Mouse (Mus musculus): ENCODE measurements at regions not wholly inside any gene's neighbourhood (a gene's known extent, or its start where the extent isn't known, plus 50 kb on each side); places are given as distances from the start of the nearest gene placed in this dataset.
A peak's percentile ranks its signal among the peaks of the same experiment; 100 is the strongest.

GRCm38 (mm10) chr1:194148416-194149364, 469.3 kb upstream of the Plxna2 start:
- no peak overlapping the region for H3K4me2 ChIP-seq (replicated peaks)
- no peak overlapping the region for H3K4me3 ChIP-seq
- H3K36me3 ChIP-seq = no peaks in the 10 kb centered on the region
- no peak overlapping the region for H3K27ac ChIP-seq (replicated peaks)
- no peak for ATAC-seq (ENCODE audit: low FRiP score, low read depth)
- 83% methylated on average over 11 of the region's 11 CpGs for WGBS
- H3K9me3 ChIP-seq = no peaks in the 10 kb centered on the region
- H3K9ac ChIP-seq (replicated peaks) = no peak overlapping the region
- no peaks in the 10 kb centered on the region for H3K27me3 ChIP-seq
- 0 out of 2 replicates have a peak, but pooled peaks cover 3% of the 10 kb centered on the region for H3K4me1 ChIP-seq

- Histone ChIP-seq H3K4me1 (no peaks in the 10 kb centered on the region), H3K9me3 (no peaks in the 10 kb centered on the region), H3K4me3 (no peak overlapping the region), H3K36me3 (no peaks in the 10 kb centered on the region), H3K4me2 (replicated peaks) (no peak overlapping the region), H3K27ac (replicated peaks) (no peak overlapping the region), H3K9ac (replicated peaks) (no peak overlapping the region), H3K27me3 (no peaks in the 10 kb centered on the region)
- ATAC-seq (ENCODE audit: low FRiP score, low read depth) = no peak
- WGBS = 78% methylated on average over 4 of the region's 4 CpGs
Observed at GRCm38 (mm10) chr1:194117631-194118360, 500.2 kb upstream of the Plxna2 start.

- H3K4me2 ChIP-seq (replicated peaks) = no peak overlapping the region
- 0 out of 2 replicates have a peak, but pooled peaks cover 6% of the 10 kb centered on the region for H3K27me3 ChIP-seq
- WGBS = 16% methylated on average over 1 of the region's 1 CpGs
- H3K9me3 ChIP-seq = no peaks in the 10 kb centered on the region
- H3K4me3 ChIP-seq = no peak overlapping the region
- H3K9ac ChIP-seq (replicated peaks) = no peak overlapping the region
- no peak overlapping the region for H3K27ac ChIP-seq (replicated peaks)
- H3K36me3 ChIP-seq = no peaks in the 10 kb centered on the region
- ATAC-seq (ENCODE audit: low FRiP score, low read depth) = 0 out of 2 replicates have a peak, but pooled peaks have one; percentile 19
- peaks cover 4% of the 10 kb centered on the region for H3K4me1 ChIP-seq
Observed at GRCm38 (mm10) chr1:194114399-194114798, 503.6 kb upstream of the Plxna2 start.

GRCm38 (mm10) chr1:194111931-194112330, 506.1 kb upstream of the Plxna2 start:
- no peaks in the 10 kb centered on the region for H3K9me3 ChIP-seq
- H3K27me3 ChIP-seq = peaks cover 15% of the 10 kb centered on the region; the same call in 1 of the 2 replicates
- H3K4me1 ChIP-seq = peaks cover 19% of the 10 kb centered on the region
- H3K27ac ChIP-seq (replicated peaks) = no peak overlapping the region
- H3K9ac ChIP-seq (replicated peaks) = no peak overlapping the region
- 83% methylated on average over 2 of the region's 2 CpGs for WGBS
- no peaks in the 10 kb centered on the region for H3K36me3 ChIP-seq
- H3K4me2 ChIP-seq (replicated peaks) = no peak overlapping the region
- ATAC-seq (ENCODE audit: low FRiP score, low read depth) = no peak
- no peak overlapping the region for H3K4me3 ChIP-seq

GRCm38 (mm10) chr1:194109172-194110071, 508.6 kb upstream of the Plxna2 start:
- WGBS = 22% methylated on average over 5 of the region's 5 CpGs
- Histone ChIP-seq H3K9ac (replicated peaks) (no peak overlapping the region), H3K27me3 (peaks cover 24% of the 10 kb centered on the region; the same call in 1 of the 2 replicates), H3K9me3 (no peaks in the 10 kb centered on the region), H3K27ac (replicated peaks) (no peak overlapping the region), H3K4me2 (replicated peaks) (no peak overlapping the region), H3K36me3 (no peaks in the 10 kb centered on the region), H3K4me3 (no peak overlapping the region), H3K4me1 (peaks cover 19% of the 10 kb centered on the region)
- ATAC-seq (ENCODE audit: low FRiP score, low read depth) = no peak

- no peaks in the 10 kb centered on the region for H3K36me3 ChIP-seq
- peaks cover 19% of the 10 kb centered on the region for H3K4me1 ChIP-seq
- no peak overlapping the region for H3K4me3 ChIP-seq
- WGBS = 5% methylated on average over 2 of the region's 2 CpGs
- no peaks in the 10 kb centered on the region for H3K9me3 ChIP-seq
- no peak overlapping the region for H3K4me2 ChIP-seq (replicated peaks)
- ATAC-seq (ENCODE audit: low FRiP score, low read depth) = peak; percentile 34; the same call in 1 of the 2 replicates
- H3K27me3 ChIP-seq = peaks cover 24% of the 10 kb centered on the region; the same call in 1 of the 2 replicates
- H3K9ac ChIP-seq (replicated peaks) = no peak overlapping the region
- H3K27ac ChIP-seq (replicated peaks) = no peak overlapping the region
Observed at GRCm38 (mm10) chr1:194108132-194108531, 509.9 kb upstream of the Plxna2 start.

GRCm38 (mm10) chr1:194107271-194107938, 510.6 kb upstream of the Plxna2 start:
- Histone ChIP-seq H3K36me3 (no peaks in the 10 kb centered on the region), H3K9me3 (no peaks in the 10 kb centered on the region), H3K4me2 (replicated peaks) (no peak overlapping the region), H3K9ac (replicated peaks) (no peak overlapping the region), H3K4me1 (peaks cover 19% of the 10 kb centered on the region), H3K27me3 (peaks cover 24% of the 10 kb centered on the region; the same call in 1 of the 2 replicates), H3K27ac (replicated peaks) (no peak overlapping the region), H3K4me3 (no peak overlapping the region)
- 86% methylated on average over 3 of the region's 3 CpGs for WGBS
- no peak for ATAC-seq (ENCODE audit: low FRiP score, low read depth)

GRCm38 (mm10) chr1:194089918-194090548, 528.0 kb upstream of the Plxna2 start:
- H3K9me3 ChIP-seq = no peaks in the 10 kb centered on the region
- H3K4me1 ChIP-seq = no peaks in the 10 kb centered on the region
- H3K36me3 ChIP-seq = no peaks in the 10 kb centered on the region
- WGBS = 83% methylated on average over 2 of the region's 2 CpGs
- no peak overlapping the region for H3K4me2 ChIP-seq (replicated peaks)
- no peak overlapping the region for H3K4me3 ChIP-seq
- H3K9ac ChIP-seq (replicated peaks) = no peak overlapping the region
- no peaks in the 10 kb centered on the region for H3K27me3 ChIP-seq
- no peak for ATAC-seq (ENCODE audit: low FRiP score, low read depth)
- no peak overlapping the region for H3K27ac ChIP-seq (replicated peaks)

GRCm38 (mm10) chr1:194058512-194058911, 559.5 kb upstream of the Plxna2 start:
- no peak overlapping the region for H3K27ac ChIP-seq (replicated peaks)
- no peak overlapping the region for H3K9ac ChIP-seq (replicated peaks)
- 87% methylated on average over 5 of the region's 5 CpGs for WGBS
- H3K4me3 ChIP-seq = no peak overlapping the region
- no peak overlapping the region for H3K4me2 ChIP-seq (replicated peaks)
- H3K36me3 ChIP-seq = no peaks in the 10 kb centered on the region
- H3K27me3 ChIP-seq = no peaks in the 10 kb centered on the region
- no peaks in the 10 kb centered on the region for H3K4me1 ChIP-seq
- ATAC-seq (ENCODE audit: low FRiP score, low read depth) = no peak
- no peaks in the 10 kb centered on the region for H3K9me3 ChIP-seq

GRCm38 (mm10) chr1:194056544-194056943, 561.5 kb upstream of the Plxna2 start:
- 38% methylated on average over 1 of the region's 1 CpGs for WGBS
- no peak for ATAC-seq (ENCODE audit: low FRiP score, low read depth)
- Histone ChIP-seq H3K27ac (replicated peaks) (no peak overlapping the region), H3K9ac (replicated peaks) (no peak overlapping the region), H3K4me2 (replicated peaks) (no peak overlapping the region), H3K27me3 (no peaks in the 10 kb centered on the region), H3K36me3 (no peaks in the 10 kb centered on the region), H3K4me3 (no peak overlapping the region), H3K4me1 (no peaks in the 10 kb centered on the region), H3K9me3 (no peaks in the 10 kb centered on the region)

All from midbrain, embryonic 12.5 days (tissue).